Mouse (Mus musculus) cortical plate, adult 2 months (tissue): Measurements from ENCODE around the gene D7Ertd443e.

Experiments used
- CTCF ChIP-seq: fragments of 200-500 bp; IDR thresholded peaks from 2 replicates; pipeline ENCODE4 v1.5.1; 2011; ENCODE audit warnings: mild to moderate bottlenecking, control low read depth, low read length; ENCODE audit not compliant: insufficient read depth; ENCODE audit errors: extremely low read depth
- POLR2A ChIP-seq: fragments of 200-500 bp; IDR thresholded peaks from 2 replicates; pipeline ENCODE4 v1.6.1; 2011; ENCODE audit warnings: mild to moderate bottlenecking, low read length, control low read depth; ENCODE audit not compliant: insufficient read depth; ENCODE audit errors: extremely low read depth

GRCm38 (mm10) chr7:134236727-134237126 is 148.7 kb downstream of the D7Ertd443e start:
- TF ChIP-seq POLR2A (no peak), CTCF (no peak)
